Mouse (Mus musculus) liver, embryonic 14.5 days (tissue): Measurements from ENCODE around the gene Utp15.

Experiments
- CTCF ChIP-seq: IDR thresholded peaks from 2 replicates; pipeline ENCODE4 v1.5.1; 2016; ENCODE audit warnings: antibody characterized with exemption, low read depth, control low read depth
- EP300 ChIP-seq: IDR thresholded peaks from 2 replicates; pipeline ENCODE4 v1.6.1; 2016; ENCODE audit warnings: antibody characterized with exemption, low read depth

- TF ChIP-seq CTCF = no peak
- TF ChIP-seq EP300 = no peak
These were observed 42.4 kb upstream of the Utp15 start for GRCm38 (mm10) chr13:98305257-98305656.
